Mouse (Mus musculus): ENCODE data around the gene Nudcd2. TPM values are rescaled to one million over a fixed set of nuclear protein-coding genes. Genes with fewer than 3 reads are reported as not detected.

Nudcd2 gene
- polyA plus RNA-seq, 1 experiment from 2014 or later, result 129 TPM

GRCm38 (mm10) chr11:40747716-40748115 lies 14.2 kb downstream of the Nudcd2 start:
- no peak for ATAC-seq (ENCODE audit: insufficient read depth, low FRiP score)
- H3K27me3 ChIP-seq (ENCODE audit: control insufficient read depth, insufficient read depth, low read length), result no peaks in the 10 kb centered on the region
- no peaks in the 10 kb centered on the region for H3K4me1 ChIP-seq (ENCODE audit: control insufficient read depth, insufficient read depth, low read length)
- WGBS, result 71% methylated on average over 2 of the region's 2 CpGs
- H3K9ac ChIP-seq (ENCODE audit: low read length), result no peak overlapping the region
- no peaks in the 10 kb centered on the region; the same call in 1 of the 2 replicates for H3K36me3 ChIP-seq (ENCODE audit: control insufficient read depth, insufficient read depth, low read length)
- H3K9me3 ChIP-seq (replicated peaks; ENCODE audit: control insufficient read depth, low read length), result no peaks in the 10 kb centered on the region
- no peak overlapping the region for H3K27ac ChIP-seq (ENCODE audit: low read length)
- H3K4me2 ChIP-seq (ENCODE audit: low read depth, low read length), result no peak overlapping the region
- H3K4me3 ChIP-seq (replicated peaks; ENCODE audit: low read length), result no peak overlapping the region

DNA sequence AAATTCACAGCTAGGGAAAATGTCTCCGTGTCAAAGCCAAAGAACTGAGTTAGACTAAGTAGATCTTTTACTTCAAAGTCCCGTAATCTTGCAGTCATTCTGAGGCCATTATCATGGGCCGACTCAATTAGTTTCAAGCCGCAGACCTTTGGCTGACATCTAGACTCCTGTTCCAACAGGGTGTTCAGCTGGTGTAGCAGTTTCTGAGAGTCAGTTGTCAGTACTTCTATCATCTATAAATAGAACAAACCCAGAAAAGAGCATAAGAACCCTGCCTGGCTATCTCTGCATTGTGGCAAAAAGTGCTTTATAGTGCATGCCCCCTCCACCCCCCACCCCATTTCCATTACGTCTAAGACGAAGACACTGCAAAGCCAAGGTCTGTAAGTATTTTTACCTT lies 20.4 kb downstream of the Nudcd2 start:
- Histone ChIP-seq H3K9ac (ENCODE audit: low read length) (no peak overlapping the region), H3K4me1 (ENCODE audit: control insufficient read depth, insufficient read depth, low read length) (peaks cover 3% of the 10 kb centered on the region), H3K36me3 (ENCODE audit: control insufficient read depth, insufficient read depth, low read length) (no peaks in the 10 kb centered on the region; the same call in 1 of the 2 replicates), H3K4me2 (ENCODE audit: low read depth, low read length) (peak overlapping the region; percentile 84), H3K27ac (ENCODE audit: low read length) (no peak overlapping the region), H3K4me3 (replicated peaks; ENCODE audit: low read length) (peak overlapping the region; percentile 5; the same call in 1 of the 2 replicates), H3K9me3 (replicated peaks; ENCODE audit: control insufficient read depth, low read length) (no peaks in the 10 kb centered on the region), H3K27me3 (ENCODE audit: control insufficient read depth, insufficient read depth, low read length) (no peaks in the 10 kb centered on the region)
- 50% methylated on average over 6 of the region's 6 CpGs for WGBS
- ATAC-seq (ENCODE audit: insufficient read depth, low FRiP score), result no peak

GRCm38 (mm10) chr11:40754664-40755107 lies 21.2 kb downstream of the Nudcd2 start:
- Histone ChIP-seq H3K4me3 (replicated peaks; ENCODE audit: low read length) (peak overlapping the region; percentile 93), H3K36me3 (ENCODE audit: control insufficient read depth, insufficient read depth, low read length) (no peaks in the 10 kb centered on the region; the same call in 1 of the 2 replicates)
- ATAC-seq (ENCODE audit: insufficient read depth, low FRiP score), result no peak

GRCm38 (mm10) chr11:40755109-40755627 lies 21.7 kb downstream of the Nudcd2 start, which contains the start of gene Ccng1:
Ccng1 (minus strand) TSS chr11:40755311.
- peak; percentile 99 for ATAC-seq (ENCODE audit: insufficient read depth, low FRiP score)

More at GRCm38 (mm10) chr11:40754664-40755107, 21.2 kb downstream of the Nudcd2 start:
- H3K27ac ChIP-seq (ENCODE audit: low read length), result peak overlapping the region; percentile 82
- peak overlapping the region; percentile 92 for H3K9ac ChIP-seq (ENCODE audit: low read length)
- peak overlapping the region; percentile 84 for H3K4me2 ChIP-seq (ENCODE audit: low read depth, low read length)
- no peaks in the 10 kb centered on the region for H3K27me3 ChIP-seq (ENCODE audit: control insufficient read depth, insufficient read depth, low read length)
- H3K4me1 ChIP-seq (ENCODE audit: control insufficient read depth, insufficient read depth, low read length), result peaks cover 3% of the 10 kb centered on the region
- no peaks in the 10 kb centered on the region for H3K9me3 ChIP-seq (replicated peaks; ENCODE audit: control insufficient read depth, low read length)
- 2% methylated on average over 19 of the region's 19 CpGs for WGBS

DNA sequence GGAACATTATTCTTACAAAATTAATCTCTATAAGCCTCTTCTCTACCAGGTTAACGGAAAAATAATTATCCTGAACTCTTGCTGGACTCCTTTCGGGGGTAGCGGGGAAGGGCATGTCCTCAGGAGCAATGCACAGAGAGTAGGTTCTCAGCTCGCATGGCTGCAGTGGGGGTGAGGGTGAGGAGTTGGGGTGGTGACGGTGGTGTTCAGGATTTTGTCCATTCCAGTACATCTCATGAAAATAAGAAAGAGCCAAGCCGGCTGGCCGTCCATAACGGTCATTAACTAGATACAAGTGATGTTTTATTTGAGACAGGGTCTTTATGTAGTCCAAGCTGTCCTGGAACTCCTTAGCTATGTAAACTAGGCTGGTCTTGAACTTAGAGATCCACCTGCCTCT lies 22.5 kb downstream of the Nudcd2 start:
- peak overlapping the region; percentile 84; the same call in 1 of the 2 replicates for H3K4me2 ChIP-seq (ENCODE audit: low read depth, low read length)
- H3K27ac ChIP-seq (ENCODE audit: low read length), result no peak overlapping the region
- no peak overlapping the region for H3K9ac ChIP-seq (ENCODE audit: low read length)
- no peaks in the 10 kb centered on the region; the same call in 1 of the 2 replicates for H3K36me3 ChIP-seq (ENCODE audit: control insufficient read depth, insufficient read depth, low read length)
- H3K27me3 ChIP-seq (ENCODE audit: control insufficient read depth, insufficient read depth, low read length), result no peaks in the 10 kb centered on the region
- 82% methylated on average over 8 of the region's 8 CpGs for WGBS
- ATAC-seq (ENCODE audit: insufficient read depth, low FRiP score), result no peak
- peaks cover 3% of the 10 kb centered on the region for H3K4me1 ChIP-seq (ENCODE audit: control insufficient read depth, insufficient read depth, low read length)
- no peak overlapping the region for H3K4me3 ChIP-seq (replicated peaks; ENCODE audit: low read length)
- H3K9me3 ChIP-seq (replicated peaks; ENCODE audit: control insufficient read depth, low read length), result no peaks in the 10 kb centered on the region

More at GRCm38 (mm10) chr11:40755109-40755627, 21.7 kb downstream of the Nudcd2 start, which contains the start of gene Ccng1:
- Histone ChIP-seq H3K4me2 (ENCODE audit: low read depth, low read length) (peak within 1 kb of the TSS; percentile 84), H3K36me3 (ENCODE audit: control insufficient read depth, insufficient read depth, low read length) (no peaks in the 10 kb centered on the region; the same call in 1 of the 2 replicates), H3K9me3 (replicated peaks; ENCODE audit: control insufficient read depth, low read length) (no peaks in the 10 kb centered on the region), H3K4me3 (replicated peaks; ENCODE audit: low read length) (peak within 1 kb of the TSS; percentile 93), H3K9ac (ENCODE audit: low read length) (peak within 1 kb of the TSS; percentile 92), H3K4me1 (ENCODE audit: control insufficient read depth, insufficient read depth, low read length) (peaks cover 3% of the 10 kb centered on the region), H3K27ac (ENCODE audit: low read length) (peak within 1 kb of the TSS; percentile 82), H3K27me3 (ENCODE audit: control insufficient read depth, insufficient read depth, low read length) (no peaks in the 10 kb centered on the region)
- under 1% methylated on average over 25 of the region's 25 CpGs for WGBS

GRCm38 (mm10) chr11:40759896-40760295 lies 26.4 kb downstream of the Nudcd2 start:
- Histone ChIP-seq H3K27me3 (ENCODE audit: control insufficient read depth, insufficient read depth, low read length) (no peaks in the 10 kb centered on the region), H3K4me1 (ENCODE audit: control insufficient read depth, insufficient read depth, low read length) (peaks cover 3% of the 10 kb centered on the region), H3K27ac (ENCODE audit: low read length) (no peak overlapping the region), H3K36me3 (ENCODE audit: control insufficient read depth, insufficient read depth, low read length) (no peaks in the 10 kb centered on the region), H3K9ac (ENCODE audit: low read length) (no peak overlapping the region), H3K4me3 (replicated peaks; ENCODE audit: low read length) (no peak overlapping the region), H3K4me2 (ENCODE audit: low read depth, low read length) (no peak overlapping the region), H3K9me3 (replicated peaks; ENCODE audit: control insufficient read depth, low read length) (no peaks in the 10 kb centered on the region)
- no peak for ATAC-seq (ENCODE audit: insufficient read depth, low FRiP score)
- 85% methylated on average over 8 of the region's 8 CpGs for WGBS

GRCm38 (mm10) chr11:40763395-40763794 lies 29.9 kb downstream of the Nudcd2 start:
- Histone ChIP-seq H3K27ac (ENCODE audit: low read length) (no peak overlapping the region), H3K9me3 (replicated peaks; ENCODE audit: control insufficient read depth, low read length) (no peaks in the 10 kb centered on the region), H3K9ac (ENCODE audit: low read length) (no peak overlapping the region), H3K4me3 (replicated peaks; ENCODE audit: low read length) (no peak overlapping the region), H3K27me3 (ENCODE audit: control insufficient read depth, insufficient read depth, low read length) (no peaks in the 10 kb centered on the region), H3K4me2 (ENCODE audit: low read depth, low read length) (no peak overlapping the region), H3K36me3 (ENCODE audit: control insufficient read depth, insufficient read depth, low read length) (no peaks in the 10 kb centered on the region), H3K4me1 (ENCODE audit: control insufficient read depth, insufficient read depth, low read length) (no peaks in the 10 kb centered on the region)
- ATAC-seq (ENCODE audit: insufficient read depth, low FRiP score), result no peak
- WGBS, result 28% methylated on average over 2 of the region's 2 CpGs

GRCm38 (mm10) chr11:40764690-40765089 lies 31.2 kb downstream of the Nudcd2 start:
- Histone ChIP-seq H3K9me3 (replicated peaks; ENCODE audit: control insufficient read depth, low read length) (no peaks in the 10 kb centered on the region), H3K4me1 (ENCODE audit: control insufficient read depth, insufficient read depth, low read length) (no peaks in the 10 kb centered on the region), H3K4me3 (replicated peaks; ENCODE audit: low read length) (no peak overlapping the region), H3K4me2 (ENCODE audit: low read depth, low read length) (no peak overlapping the region), H3K36me3 (ENCODE audit: control insufficient read depth, insufficient read depth, low read length) (no peaks in the 10 kb centered on the region), H3K9ac (ENCODE audit: low read length) (no peak overlapping the region), H3K27ac (ENCODE audit: low read length) (no peak overlapping the region), H3K27me3 (ENCODE audit: control insufficient read depth, insufficient read depth, low read length) (no peaks in the 10 kb centered on the region)
- ATAC-seq (ENCODE audit: insufficient read depth, low FRiP score), result no peak
- 77% methylated on average over 4 of the region's 4 CpGs for WGBS

DNA sequence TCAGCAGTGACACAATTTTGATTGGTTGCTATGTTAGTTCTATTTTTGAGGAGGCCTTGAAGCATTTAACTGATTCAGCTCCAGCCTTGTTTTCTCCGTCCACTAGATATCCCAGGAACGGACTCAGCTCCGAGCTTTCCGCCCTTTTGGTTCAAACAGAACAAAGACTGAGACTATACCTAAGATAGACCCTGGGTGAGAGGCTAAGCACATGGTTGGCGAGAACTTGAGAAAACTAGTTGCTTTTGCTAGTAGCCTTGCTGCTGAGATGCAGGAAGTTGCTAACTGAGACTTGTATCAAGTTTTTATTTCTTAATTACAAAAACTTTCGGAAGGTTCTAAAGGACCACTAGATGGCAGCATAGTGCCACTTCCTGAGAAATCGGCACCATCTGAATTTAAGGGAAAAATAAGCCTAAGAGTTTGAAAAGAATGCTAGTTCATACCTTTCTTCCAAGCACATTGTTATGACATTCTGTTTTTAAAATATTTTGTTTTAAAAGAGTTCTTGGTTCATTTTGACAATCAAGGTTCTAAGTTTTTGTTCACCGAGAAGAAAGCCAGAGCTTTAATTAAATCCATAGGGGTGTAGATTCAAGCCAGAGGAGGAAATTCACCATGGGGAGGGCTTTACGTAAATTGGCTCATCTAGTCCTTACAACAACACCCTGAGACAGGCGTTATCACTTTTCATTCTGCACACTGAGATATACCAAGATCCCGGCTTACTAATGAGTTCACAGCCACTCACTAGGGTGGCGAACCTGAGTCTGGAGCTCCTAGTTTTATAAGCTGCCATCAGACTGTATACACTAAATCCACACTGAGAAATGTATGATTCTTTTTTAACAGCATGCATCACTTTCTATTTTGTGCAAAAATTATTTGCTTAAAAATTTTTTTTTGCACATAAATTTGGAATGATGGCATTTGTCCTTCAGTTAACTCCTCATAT lies 42.1 kb downstream of the Nudcd2 start:
- H3K9ac ChIP-seq (ENCODE audit: low read length), result peak overlapping the region; percentile 41; the same call in 1 of the 2 replicates
- H3K9me3 ChIP-seq (replicated peaks; ENCODE audit: control insufficient read depth, low read length), result no peaks in the 10 kb centered on the region
- no peaks in the 10 kb centered on the region for H3K36me3 ChIP-seq (ENCODE audit: control insufficient read depth, insufficient read depth, low read length)
- no peaks in the 10 kb centered on the region for H3K27me3 ChIP-seq (ENCODE audit: control insufficient read depth, insufficient read depth, low read length)
- 43% methylated on average over 12 of the region's 12 CpGs for WGBS
- no peak overlapping the region for H3K4me3 ChIP-seq (replicated peaks; ENCODE audit: low read length)
- no peak overlapping the region for H3K27ac ChIP-seq (ENCODE audit: low read length)
- peak overlapping the region; percentile 26; the same call in 1 of the 2 replicates for H3K4me2 ChIP-seq (ENCODE audit: low read depth, low read length)
- H3K4me1 ChIP-seq (ENCODE audit: control insufficient read depth, insufficient read depth, low read length), result no peaks in the 10 kb centered on the region
- no peak for ATAC-seq (ENCODE audit: insufficient read depth, low FRiP score)

All from stomach, embryonic 16.5 days (tissue).